Mouse (Mus musculus) CH12.LX (cell line): ENCODE data around the gene Mfsd4b5. TPM values are rescaled to one million over a fixed set of nuclear protein-coding genes. Genes with fewer than 3 reads are reported as not detected.

Source experiments
- DNase-seq: peaks from one replicate; pipeline ENCODE4 v3.0.0-alpha.2; 2013; ENCODE audit errors: extremely low read depth
- H3K27ac ChIP-seq: 2 replicates; pipeline ENCODE4 v1.5.1; 2012; ENCODE audit warnings: low read depth, mild to moderate bottlenecking, control low read depth, moderate library complexity; ENCODE audit not compliant: insufficient read depth
- H3K27me3 ChIP-seq: replicated peaks from 2 replicates; pipeline ENCODE3; 2012; ENCODE audit warnings: inconsistent platforms
- H3K36me3 ChIP-seq, 2 experiments: replicated peaks in 1 of 2; 2 replicates each; pipeline versions ENCODE3 to v1.6.1; 2012; ENCODE audit warnings: inconsistent platforms in 1 of 2, low read length in 1 of 2, mild to moderate bottlenecking in 1 of 2, mixed read lengths in 1 of 2, moderate library complexity in 1 of 2; ENCODE audit not compliant: control insufficient read depth in 1 of 2, insufficient read depth in 1 of 2
- H3K4me1 ChIP-seq, 2 experiments: 2 replicates each; pipeline ENCODE4 v1.6.1; 2012; ENCODE audit warnings: inconsistent platforms in 1 of 2, moderate library complexity in 1 of 2; ENCODE audit not compliant: insufficient read depth in 2 of 2, control insufficient read depth in 1 of 2
- H3K4me2 ChIP-seq: 2 replicates; pipeline ENCODE4 v1.6.1; 2012; ENCODE audit warnings: low read depth, mild to moderate bottlenecking, control low read depth; ENCODE audit not compliant: poor library complexity, insufficient read depth, severe bottlenecking
- H3K4me3 ChIP-seq, 3 experiments: fragments of 150-350 bp in 1 of 3; sonication (generic) in 1 of 3; replicated peaks in 1 of 3; 2 replicates each; pipeline versions ENCODE3 to v1.5.1; 2011 to 2012; ENCODE audit warnings: low read depth in 2 of 3, low read length in 2 of 3, mild to moderate bottlenecking in 2 of 3, moderate library complexity in 2 of 3, control low read depth in 1 of 3, improper control_type of control experiment in 1 of 3, inconsistent platforms in 1 of 3, mixed read lengths in 1 of 3; ENCODE audit not compliant: poor library complexity in 1 of 3
- H3K79me2 ChIP-seq: replicated peaks from 2 replicates; pipeline ENCODE4 v1.6.1; 2012; ENCODE audit warnings: mild to moderate bottlenecking, moderate library complexity; ENCODE audit not compliant: control insufficient read depth, poor library complexity, insufficient read depth, severe bottlenecking; ENCODE audit errors: extremely low read depth
- H3K9ac ChIP-seq: 2 replicates; pipeline ENCODE4 v1.6.1; 2012; ENCODE audit warnings: low read depth, mild to moderate bottlenecking, control low read depth, moderate library complexity; ENCODE audit not compliant: insufficient read depth
- H3K9me3 ChIP-seq: replicated peaks from 2 replicates; pipeline ENCODE3; 2012; ENCODE audit warnings: low read length, inconsistent platforms, mixed read lengths
- BHLHE40 ChIP-seq: IDR thresholded peaks from 2 replicates; pipeline ENCODE4 v1.6.1; 2011; ENCODE audit warnings: mild to moderate bottlenecking, low read depth, low read length, improper control_type of control experiment
- CHD1 ChIP-seq: IDR thresholded peaks from 2 replicates; pipeline ENCODE4 v1.6.1; 2012; ENCODE audit warnings: low read depth, low read length, improper control_type of control experiment, inconsistent platforms
- CHD2 ChIP-seq: IDR thresholded peaks from 2 replicates; pipeline ENCODE4 v1.6.1; 2011; ENCODE audit warnings: low read length, improper control_type of control experiment
- CTCF ChIP-seq, 2 experiments: IDR thresholded peaks in 1 of 2; conservative IDR thresholded peaks in 1 of 2; 2 replicates each; pipeline ENCODE4 v1.5.1; 2011 to 2012; ENCODE audit warnings: low read depth in 2 of 2, low read length in 2 of 2, improper control_type of control experiment in 1 of 2, inconsistent platforms in 1 of 2, mild to moderate bottlenecking in 1 of 2, moderate library complexity in 1 of 2
- E2F4 ChIP-seq: IDR thresholded peaks from 2 replicates; pipeline ENCODE4 v1.6.1; 2011; ENCODE audit warnings: low read depth, low read length, improper control_type of control experiment; ENCODE audit not compliant: insufficient replicate concordance
- ETS1 ChIP-seq: conservative IDR thresholded peaks from 2 replicates; pipeline ENCODE4 v1.6.1; 2012; ENCODE audit warnings: low read depth, mild to moderate bottlenecking, inconsistent platforms, low read length, improper control_type of control experiment, moderate library complexity
- GABPA ChIP-seq: IDR thresholded peaks from 2 replicates; pipeline ENCODE4 v1.6.1; 2012; ENCODE audit warnings: low read depth, low read length, improper control_type of control experiment, inconsistent platforms; ENCODE audit not compliant: insufficient replicate concordance
- HCFC1 ChIP-seq: IDR thresholded peaks from 2 replicates; pipeline ENCODE4 v1.6.1; 2012; ENCODE audit warnings: low read depth, mild to moderate bottlenecking, inconsistent platforms, low read length, improper control_type of control experiment
- IRF4 ChIP-seq: IDR thresholded peaks from 2 replicates; pipeline ENCODE4 v1.6.1; 2014; ENCODE audit warnings: low read depth, mild to moderate bottlenecking, inconsistent platforms, low read length, improper control_type of control experiment
- JUN ChIP-seq: IDR thresholded peaks from 2 replicates; pipeline ENCODE4 v1.6.1; 2011; ENCODE audit warnings: low read depth, mild to moderate bottlenecking, low read length, improper control_type of control experiment, moderate library complexity; ENCODE audit not compliant: insufficient read depth
- JUND ChIP-seq: conservative IDR thresholded peaks from 2 replicates; pipeline ENCODE4 v1.6.1; 2011; ENCODE audit warnings: low read depth, low read length, improper control_type of control experiment
- MAX ChIP-seq: IDR thresholded peaks from 2 replicates; pipeline ENCODE4 v1.6.1; 2011; ENCODE audit warnings: low read length, improper control_type of control experiment
- MEF2A ChIP-seq: IDR thresholded peaks from 2 replicates; pipeline ENCODE4 v1.6.1; 2014; ENCODE audit warnings: low read depth, mild to moderate bottlenecking, inconsistent platforms, low read length, improper control_type of control experiment, borderline replicate concordance
- POLR2A ChIP-seq: IDR thresholded peaks from 2 replicates; pipeline ENCODE4 v1.6.1; 2011; ENCODE audit warnings: low read depth, mild to moderate bottlenecking, improper control_type of control experiment, low read length
- POLR2AphosphoS2 ChIP-seq: IDR thresholded peaks from 2 replicates; pipeline ENCODE4 v1.6.1; 2011; ENCODE audit warnings: low read depth, low read length, improper control_type of control experiment
- SIN3A ChIP-seq: IDR thresholded peaks from 2 replicates; pipeline ENCODE4 v1.6.1; 2012; ENCODE audit warnings: low read length, improper control_type of control experiment, inconsistent platforms
- SMC3 ChIP-seq: IDR thresholded peaks from 2 replicates; pipeline ENCODE4 v1.6.1; 2011; ENCODE audit warnings: low read depth, low read length, improper control_type of control experiment
- TBP ChIP-seq: conservative IDR thresholded peaks from 2 replicates; pipeline ENCODE4 v1.6.1; 2011; ENCODE audit warnings: low read depth, low read length, improper control_type of control experiment
- TCF12 ChIP-seq: IDR thresholded peaks from 2 replicates; pipeline ENCODE4 v1.6.1; 2014; ENCODE audit warnings: low read depth, mild to moderate bottlenecking, inconsistent platforms, low read length, improper control_type of control experiment
- USF1 ChIP-seq: IDR thresholded peaks from 2 replicates; pipeline ENCODE4 v1.6.1; 2014; ENCODE audit warnings: low read depth, mild to moderate bottlenecking, inconsistent platforms, low read length, improper control_type of control experiment
- USF2 ChIP-seq: conservative IDR thresholded peaks from 2 replicates; pipeline ENCODE4 v1.6.1; 2011; ENCODE audit warnings: low read depth, low read length, improper control_type of control experiment
- ZC3H11A ChIP-seq: IDR thresholded peaks from 2 replicates; pipeline ENCODE4 v1.6.1; 2012; ENCODE audit warnings: low read depth, mild to moderate bottlenecking, inconsistent platforms, low read length, improper control_type of control experiment
- ZKSCAN1 ChIP-seq: IDR thresholded peaks from 2 replicates; pipeline ENCODE4 v1.6.1; 2012; ENCODE audit warnings: low read depth, inconsistent platforms, low read length, improper control_type of control experiment, borderline replicate concordance
- ZNF384 ChIP-seq: IDR thresholded peaks from 2 replicates; pipeline ENCODE4 v1.6.1; 2012; ENCODE audit warnings: low read depth, low read length, improper control_type of control experiment, inconsistent platforms
- dilution Hi-C: fragments of 300-500 bp; cut with MboI; formaldehyde crosslinking; loops from 2 replicates; pipeline ENCODE4 v1.14.3; 2020; ENCODE audit warnings: low sequenced_read_pairs; ENCODE audit not compliant: extremely low pct_unique_long_range_greater_than_20kb, extremely low pct_ligation_motif_present
- in situ Hi-C: fragments of 300-500 bp; cut with MboI; formaldehyde crosslinking; loops from 3 replicates; pipeline ENCODE4 v1.14.3; 2019; ENCODE audit warnings: low sequenced_read_pairs, low pct_ligation_motif_present, low pct_unique_long_range_greater_than_20kb, mixed read lengths
- polyA plus RNA-seq: library from polyadenylated mRNA; unstranded; fragments of >175 nt; gene quantifications from 2 replicates; pipeline ENCODE4 v1.2.1, GENCODE M21; 2012; ENCODE audit warnings: low read depth; ENCODE audit not compliant: insufficient read length
- total RNA-seq, 2 experiments: library from RNA; depleted of rRNA; stranded (reverse); fragments of 300-350 nt in 1 of 2; fragments of >200 nt in 1 of 2; gene quantifications; 2 replicates each; pipeline ENCODE4 v1.2.3; 2012 to 2014

The Mfsd4b5 gene
- total and polyA plus RNA-seq, 3 experiments, result not detected

- H3K27me3 ChIP-seq, result no peaks in the 10 kb centered on the region
- H3K4me2 ChIP-seq, result no peak overlapping the region
- dilution Hi-C loops (no loop called here), in situ Hi-C loops (no loop called here)
- no peaks in the 10 kb centered on the region for H3K4me1 ChIP-seq
- H3K36me3 ChIP-seq, result no peaks in the 10 kb centered on the region
- H3K9ac ChIP-seq, result no peak overlapping the region
- H3K4me3 ChIP-seq, result no peak overlapping the region
- no peak for DNase-seq
- TF ChIP-seq USF1 (no peak), SMC3 (no peak), MAX (no peak), ZC3H11A (no peak), ZNF384 (no peak), POLR2A (no peak), TBP (no peak), CTCF (conservative IDR thresholded peaks at IDR 0.05 in 1 of 2, IDR thresholded peaks at IDR 0.05 in 1 of 2; ENCODE audit: low read depth in 2 of 2, low read length in 2 of 2) (no peak), POLR2AphosphoS2 (no peak), MEF2A (no peak), E2F4 (no peak), ETS1 (no peak), SIN3A (no peak), GABPA (no peak), BHLHE40 (no peak), TCF12 (no peak), CHD1 (no peak), JUND (no peak), IRF4 (no peak)
- no peaks in the 10 kb centered on the region for H3K79me2 ChIP-seq
- no peak overlapping the region for H3K27ac ChIP-seq
- no peaks in the 10 kb centered on the region for H3K9me3 ChIP-seq
Measured at GRCm38 (mm10) chr10:40006963-40007362, 20.5 kb upstream of the Mfsd4b5 start.

GRCm38 (mm10) chr10:40000746-40001145 is 14.3 kb upstream of the Mfsd4b5 start:
- dilution Hi-C loops, result no loop called here
- no peaks in the 10 kb centered on the region for H3K79me2 ChIP-seq
- TF ChIP-seq ZKSCAN1, result no peak
- TF ChIP-seq CHD2, result no peak
- TF ChIP-seq JUN, result no peak
- TF ChIP-seq USF1, result no peak
- TF ChIP-seq GABPA, result no peak
- no peak for TF ChIP-seq USF2
- TF ChIP-seq HCFC1, result no peak
- no peak for TF ChIP-seq POLR2AphosphoS2

More at GRCm38 (mm10) chr10:40000746-40001145, 14.3 kb upstream of the Mfsd4b5 start:
- no peak for DNase-seq
- Histone ChIP-seq H3K9ac (no peak overlapping the region), H3K9me3 (no peaks in the 10 kb centered on the region), H3K27me3 (no peaks in the 10 kb centered on the region), H3K36me3 (no peaks in the 10 kb centered on the region), H3K27ac (no peak overlapping the region), H3K4me2 (no peak overlapping the region), H3K4me3 (no peak overlapping the region), H3K4me1 (no peaks in the 10 kb centered on the region)
- in situ Hi-C loops, result no loop called here
